Mouse (Mus musculus): ENCODE data around the gene Sdsl. TPM values are rescaled to one million over a fixed set of nuclear protein-coding genes. Genes with fewer than 3 reads are reported as not detected.

Sdsl gene
- not detected for total RNA-seq (2023)

GRCm38 (mm10) chr5:120472770-120473169 is at the start of gene Sdsl:
TSS of gene Sdsl (minus strand) at chr5:120472810.

GRCm38 (mm10) chr5:120510982-120511642 is 38.5 kb upstream of the Sdsl start, which contains the start of gene Slc8b1:
TSS of gene Slc8b1 (plus strand) at chr5:120511168.

GRCm38 (mm10) chr5:120503144-120503795 is 30.7 kb upstream of the Sdsl start, which contains the start of gene Plbd2:
TSS of gene Plbd2 (minus strand) at chr5:120503625.

DNA sequence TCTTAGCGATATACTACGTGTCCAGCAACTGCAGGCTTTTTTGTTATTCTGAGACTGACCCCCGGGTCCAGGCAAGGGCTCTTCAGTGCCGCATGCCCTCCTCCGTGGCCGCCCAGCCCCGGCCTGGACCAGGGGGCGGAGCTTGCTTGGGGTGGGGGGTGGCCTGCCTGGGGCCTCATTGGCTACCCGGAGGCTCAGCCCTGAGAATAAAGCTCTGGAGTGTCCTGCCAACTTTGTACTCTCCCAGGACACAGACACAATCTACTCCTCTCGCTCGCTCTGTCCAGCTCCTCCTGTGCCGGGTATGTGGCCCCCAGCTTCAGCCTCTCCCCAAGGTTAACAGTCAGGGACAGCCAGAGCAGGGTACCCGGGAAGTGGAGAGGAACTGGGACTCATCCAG is 3.7 kb upstream of the Sdsl start, which contains the start of gene Sds:
TSS of gene Sds (plus strand) at position 231 of the 400 bp plus-strand sequence.

DNA sequence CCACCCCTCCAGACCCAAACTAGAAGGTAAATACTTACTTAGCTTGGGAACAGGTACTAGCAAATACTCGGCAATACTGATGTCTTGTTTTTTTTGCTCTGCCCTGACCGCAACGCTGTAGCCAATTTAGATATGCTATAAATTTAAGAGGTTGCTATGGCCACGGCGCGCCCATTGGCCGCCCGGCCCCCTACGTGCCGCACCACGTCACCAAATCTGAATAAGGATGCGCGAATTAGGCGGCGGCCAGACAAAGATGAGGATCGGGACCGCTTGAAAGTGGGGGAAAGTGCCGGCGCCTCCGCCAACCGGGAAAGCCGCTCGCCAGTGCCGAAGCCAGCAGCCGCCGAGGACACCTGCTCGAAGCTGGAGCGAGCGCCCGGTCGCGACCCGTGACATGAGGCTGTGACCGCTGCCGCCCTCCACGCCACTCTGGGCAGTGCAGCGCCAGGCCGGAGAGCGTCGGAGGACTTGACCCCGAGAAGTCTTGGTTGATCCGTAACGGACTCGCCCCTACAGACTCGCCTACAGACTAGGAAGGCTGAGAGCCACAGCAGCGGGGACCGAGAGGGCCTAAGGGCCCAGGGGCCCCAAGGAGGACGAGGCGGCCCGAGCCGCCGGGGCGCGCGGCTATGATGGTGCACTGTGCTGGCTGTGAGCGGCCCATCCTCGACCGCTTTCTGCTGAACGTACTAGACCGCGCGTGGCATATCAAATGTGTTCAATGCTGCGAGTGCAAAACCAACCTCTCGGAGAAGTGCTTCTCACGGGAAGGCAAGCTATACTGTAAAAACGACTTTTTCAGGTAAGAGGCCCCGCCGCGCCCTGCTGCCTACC is 40.7 kb downstream of the Sdsl start, which contains the start of gene Lhx5:
TSS of gene Lhx5 (plus strand) at position 51 of the 837 bp plus-strand sequence.

Other genes with a start within 250 kb of the Sdsl start
- not detected for gene Lhx5, start 41.1 kb downstream of the Sdsl start, total RNA-seq (2023)
- gene Sds, start 3.7 kb upstream of the Sdsl start, total RNA-seq (2023): not detected
- 15.7 TPM for gene Plbd2, start 30.8 kb upstream of the Sdsl start, total RNA-seq (2023)
- 12.6 TPM for gene Slc8b1, start 38.4 kb upstream of the Sdsl start, total RNA-seq (2023)
- 43.1 TPM for gene Tpcn1, start 115.9 kb upstream of the Sdsl start, total RNA-seq (2023)
- 0.91 TPM for gene Iqcd, start 116.2 kb upstream of the Sdsl start, total RNA-seq (2023)
- 4.6 TPM for gene Rita1, start 139.8 kb upstream of the Sdsl start, total RNA-seq (2023)
- gene Ddx54, start 139.9 kb upstream of the Sdsl start, total RNA-seq (2023): 116 TPM
- gene Cfap73, start 161.4 kb upstream of the Sdsl start, total RNA-seq (2023): not detected
- 23.9 TPM for gene Rasal1, start 176.0 kb upstream of the Sdsl start, total RNA-seq (2023)
- 197 TPM for gene Dtx1, start 239.1 kb upstream of the Sdsl start, total RNA-seq (2023)